Mouse (Mus musculus): Measurements from ENCODE around the gene Rasl12. TPM values are rescaled to one million over a fixed set of nuclear protein-coding genes. Genes with fewer than 3 reads are reported as not detected.

Rasl12 gene
- total RNA-seq, 1 experiment from 2014 or later: 37.3 TPM

- DNase-seq: peak; percentile 85
Observed at GRCm38 (mm10) chr9:65392638-65393364, 5.5 kb upstream of the Rasl12 start.

DNA sequence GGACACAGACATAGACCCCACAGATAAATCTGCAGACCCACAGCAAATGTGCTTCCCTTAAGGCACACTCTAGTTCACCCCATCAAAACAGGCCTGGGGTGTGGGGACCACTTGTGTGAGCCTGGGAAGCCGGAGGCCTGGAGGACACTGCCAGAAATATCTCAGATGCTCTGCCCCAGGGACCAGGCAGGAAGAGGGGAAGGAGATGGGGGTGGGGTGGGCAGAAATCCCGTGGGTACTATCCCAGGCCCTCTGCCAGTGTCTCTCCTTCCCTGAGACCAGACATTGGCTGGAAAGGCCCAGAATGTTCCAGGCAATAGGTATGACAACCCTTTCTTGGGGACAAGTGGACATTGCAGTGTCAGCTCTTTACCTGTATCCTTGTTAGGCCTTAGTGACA, 4.7 kb upstream of the Rasl12 start:
- DNase-seq: no peak

GRCm38 (mm10) chr9:65394360-65394759, 3.9 kb upstream of the Rasl12 start:
- DNase-seq: no peak

DNA sequence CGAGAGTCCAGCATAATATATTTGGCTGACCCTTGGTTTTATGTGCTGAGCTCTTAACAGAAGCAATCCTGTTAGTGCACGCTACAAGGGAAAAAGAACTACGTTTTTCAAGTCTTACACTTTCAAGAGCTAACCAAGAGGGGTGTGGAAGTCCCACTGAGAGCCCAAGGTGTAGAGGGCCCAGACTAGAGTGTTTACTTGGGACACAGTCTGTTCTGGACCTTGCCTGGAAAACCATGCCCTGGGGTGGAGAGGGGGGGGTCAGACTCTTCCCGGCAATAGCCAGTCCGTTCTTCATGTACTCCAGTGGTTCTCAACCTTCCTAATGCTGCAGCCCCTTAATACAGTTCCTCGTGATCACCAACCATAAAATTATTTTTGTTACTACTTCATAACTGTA, 1.6 kb downstream of the Rasl12 start:
- no peak for DNase-seq

GRCm38 (mm10) chr9:65404331-65405183, 6.3 kb downstream of the Rasl12 start:
- peak; percentile 92 for DNase-seq

DNA sequence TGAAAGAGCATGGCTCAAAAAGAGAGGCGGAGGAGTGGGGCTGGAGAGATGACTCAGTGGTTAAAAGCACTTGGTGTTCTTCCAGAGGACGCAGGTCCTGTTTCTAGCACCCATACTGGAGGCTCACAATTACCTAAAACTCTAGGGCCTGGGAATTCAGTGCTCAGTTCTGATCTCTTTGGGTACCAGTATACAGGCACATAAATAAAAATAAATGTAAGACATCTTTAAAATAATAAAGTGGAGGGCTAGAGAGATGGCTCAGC, 6.8 kb downstream of the Rasl12 start:
- DNase-seq: peak; percentile 21

DNA sequence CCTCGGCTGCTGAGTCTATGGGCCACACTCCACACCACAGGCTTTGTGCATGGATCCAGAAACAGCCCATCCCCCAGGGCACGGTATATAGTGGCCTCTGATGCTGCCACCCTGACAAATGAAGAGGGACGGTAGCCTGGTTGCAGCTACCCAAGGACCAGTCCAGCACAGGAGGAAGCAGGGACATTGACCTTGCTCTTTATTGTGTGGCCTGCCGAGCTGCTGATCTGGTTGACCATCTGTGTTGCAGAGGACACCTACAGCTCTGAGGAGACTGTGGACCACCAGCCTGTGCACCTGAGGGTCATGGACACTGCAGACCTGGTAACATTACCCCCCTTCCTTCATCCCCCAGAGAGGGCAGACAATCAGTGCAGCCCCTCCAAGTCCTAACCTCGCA, 9.0 kb downstream of the Rasl12 start:
- no peak for DNase-seq

DNA sequence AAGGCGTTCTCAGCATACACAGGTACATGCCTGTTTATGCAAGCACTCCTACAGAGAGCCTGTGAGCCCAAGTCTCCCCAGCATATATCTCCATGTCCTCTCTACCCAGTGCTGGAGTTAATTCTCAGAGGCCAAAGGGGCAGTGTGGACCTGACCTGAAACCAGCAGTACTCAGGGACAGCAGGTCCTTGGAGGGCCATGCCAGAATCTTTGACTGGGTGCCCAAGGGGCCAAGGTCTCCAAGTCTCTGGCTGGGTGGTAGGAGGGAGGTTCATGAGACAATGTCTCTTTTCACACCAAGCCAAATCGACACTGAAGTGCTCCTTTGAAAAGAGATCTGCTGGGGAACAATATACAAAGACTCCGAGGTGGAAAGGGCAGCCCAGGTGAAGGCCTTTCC, 9.6 kb downstream of the Rasl12 start:
- peak; percentile 55 for DNase-seq

DNA sequence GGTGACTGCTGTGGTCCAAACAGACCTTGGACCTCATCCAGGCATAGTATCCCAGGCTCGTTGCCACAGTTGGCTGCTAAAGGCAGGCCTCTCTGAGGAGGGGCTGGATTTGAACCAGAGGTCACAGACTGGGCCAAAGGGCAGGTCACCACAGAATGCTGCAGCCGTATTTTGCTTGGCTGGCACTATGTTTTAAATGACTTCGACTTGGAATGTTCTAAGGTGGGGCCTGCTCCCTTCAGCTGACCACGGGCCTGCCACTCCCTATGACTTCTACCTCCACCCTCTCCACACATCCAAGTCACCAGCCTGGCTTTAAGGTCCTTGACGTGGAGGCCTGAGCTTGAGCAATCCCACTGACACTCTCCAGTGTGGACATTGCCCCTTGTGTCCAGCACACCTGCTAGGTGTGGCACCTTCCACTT, 10.6 kb downstream of the Rasl12 start:
- peak; percentile 69 for DNase-seq

GRCm38 (mm10) chr9:65410378-65410777, 12.1 kb downstream of the Rasl12 start:
- DNase-seq: no peak

- no peak for DNase-seq
Observed at GRCm38 (mm10) chr9:65411326-65411725, 13.0 kb downstream of the Rasl12 start.

GRCm38 (mm10) chr9:65417738-65418137, 19.4 kb downstream of the Rasl12 start:
- DNase-seq: no peak

- DNase-seq: no peak
Observed at GRCm38 (mm10) chr9:65419633-65420032, 21.3 kb downstream of the Rasl12 start.

- DNase-seq: peak; percentile 59
Observed at GRCm38 (mm10) chr9:65422760-65423501, 24.6 kb downstream of the Rasl12 start, which contains the start of gene Slc51b. Gene Slc51b, minus strand, starts transcription at chr9:65422955.

DNA sequence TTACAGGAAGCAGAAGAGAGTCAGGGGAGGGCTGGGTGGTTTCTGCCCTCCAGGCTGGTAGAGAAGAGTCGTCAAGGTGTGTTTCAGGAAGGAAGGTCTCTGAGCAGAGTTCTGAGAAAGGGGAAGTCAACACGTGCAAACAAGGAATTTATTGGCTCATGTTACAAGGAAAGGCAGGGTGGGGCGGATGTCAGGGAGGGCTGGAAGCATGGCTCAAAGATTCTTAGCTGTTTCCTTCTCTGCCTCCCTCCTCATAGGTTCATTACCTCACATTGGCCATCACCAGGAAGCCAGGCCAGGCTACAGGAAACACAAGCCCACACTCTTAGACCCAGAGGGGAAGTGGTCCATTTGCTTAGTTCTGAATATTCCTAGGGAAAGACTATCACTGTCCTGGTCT, 26.1 kb downstream of the Rasl12 start:
- DNase-seq: no peak

DNA sequence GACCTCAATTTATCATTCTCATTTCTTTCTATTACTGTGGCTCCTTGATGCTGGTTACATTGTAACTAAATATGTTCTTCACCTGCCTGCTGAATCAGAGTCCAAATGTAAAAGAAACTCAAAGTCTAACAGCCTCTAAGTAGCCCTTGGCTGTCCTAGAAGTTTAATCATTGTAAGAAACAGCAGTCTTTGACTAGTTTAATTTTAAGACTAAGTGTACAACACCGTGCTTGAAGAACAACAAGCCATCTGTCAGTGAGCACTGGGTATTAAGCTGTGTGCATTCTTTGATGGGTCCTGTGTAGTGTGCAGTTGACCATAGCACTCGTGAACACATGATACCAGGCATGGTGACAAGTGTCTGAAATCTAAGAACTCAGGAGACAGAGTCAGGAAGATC, 29.2 kb downstream of the Rasl12 start:
- DNase-seq: no peak

GRCm38 (mm10) chr9:65428003-65428402, 29.7 kb downstream of the Rasl12 start:
- DNase-seq: no peak

GRCm38 (mm10) chr9:65430401-65430800, 32.1 kb downstream of the Rasl12 start:
- no peak for DNase-seq

GRCm38 (mm10) chr9:65430921-65431320, 32.6 kb downstream of the Rasl12 start:
- DNase-seq: no peak

- DNase-seq: peak; percentile 90
Observed at GRCm38 (mm10) chr9:65432236-65432635, 33.9 kb downstream of the Rasl12 start.

- DNase-seq: peak; percentile 73
Observed at GRCm38 (mm10) chr9:65434140-65434539, 35.8 kb downstream of the Rasl12 start.

DNA sequence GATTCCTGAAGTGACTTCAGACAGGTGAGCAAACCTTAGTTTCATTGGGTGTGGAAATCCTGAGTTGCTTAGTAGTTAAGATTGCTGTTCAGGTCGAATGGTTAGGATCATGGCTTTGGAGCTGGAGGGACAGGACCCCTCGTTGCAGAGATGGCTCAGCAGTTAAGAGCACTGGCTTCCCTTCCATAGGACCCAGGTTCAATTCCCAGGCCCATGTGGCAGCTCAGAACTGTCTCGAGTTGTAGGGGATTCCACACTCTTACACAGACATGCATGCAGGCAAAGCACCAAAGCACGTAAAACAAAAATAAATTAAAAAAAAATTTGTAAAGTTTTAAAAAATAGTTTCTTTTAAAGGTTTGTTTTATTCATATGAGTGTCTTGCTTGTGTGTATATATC, 36.9 kb downstream of the Rasl12 start:
- DNase-seq: no peak
